Mouse (Mus musculus): ENCODE measurements around the gene Tnfsf14. TPM values are rescaled to one million over a fixed set of nuclear protein-coding genes. Genes with fewer than 3 reads are reported as not detected.

Tnfsf14 gene
- polyA plus RNA-seq, 1 experiment from 2014 or later = not detected

- Histone ChIP-seq H3K27me3 (replicated peaks) (peaks cover 15% of the 10 kb centered on the region), H3K9ac (peak within 1 kb of the TSS; percentile 42), H3K27ac (no peak within 1 kb of the TSS), H3K4me1 (peaks cover 4% of the 10 kb centered on the region; the same call in 1 of the 2 replicates), H3K4me3 (peak within 1 kb of the TSS; percentile 34), H3K36me3 (replicated peaks) (no peaks in the 10 kb centered on the region), H3K4me2 (peak within 1 kb of the TSS; percentile 60), H3K9me3 (no peaks in the 10 kb centered on the region)
- peak; percentile 62 for ATAC-seq (replicated peaks)
- 3% methylated on average over 39 of the region's 39 CpGs for WGBS
These were observed 44.8 kb downstream of the Tnfsf14 start, which contains the start of gene Cd70 for GRCm38 (mm10) chr17:57148994-57149803. TSS of gene Cd70 (minus strand) at chr17:57149777.

GRCm38 (mm10) chr17:57148343-57148742 is 45.6 kb downstream of the Tnfsf14 start:
- no peak for ATAC-seq (replicated peaks)
- Histone ChIP-seq H3K27ac (no peak overlapping the region), H3K4me1 (peaks cover 4% of the 10 kb centered on the region; the same call in 1 of the 2 replicates), H3K4me3 (no peak overlapping the region), H3K36me3 (replicated peaks) (no peaks in the 10 kb centered on the region), H3K4me2 (no peak overlapping the region), H3K27me3 (replicated peaks) (peaks cover 15% of the 10 kb centered on the region), H3K9ac (no peak overlapping the region), H3K9me3 (no peaks in the 10 kb centered on the region)
- WGBS = 75% methylated on average over 4 of the region's 4 CpGs

GRCm38 (mm10) chr17:57145115-57145514 is 48.9 kb downstream of the Tnfsf14 start:
- Histone ChIP-seq H3K9me3 (no peaks in the 10 kb centered on the region), H3K27ac (no peak overlapping the region), H3K4me2 (no peak overlapping the region), H3K27me3 (replicated peaks) (peaks cover 13% of the 10 kb centered on the region), H3K4me3 (no peak overlapping the region), H3K36me3 (replicated peaks) (no peaks in the 10 kb centered on the region), H3K4me1 (peaks cover 4% of the 10 kb centered on the region; the same call in 1 of the 2 replicates), H3K9ac (no peak overlapping the region)
- ATAC-seq (replicated peaks) = no peak
- WGBS = 59% methylated on average over 1 of the region's 1 CpGs

DNA sequence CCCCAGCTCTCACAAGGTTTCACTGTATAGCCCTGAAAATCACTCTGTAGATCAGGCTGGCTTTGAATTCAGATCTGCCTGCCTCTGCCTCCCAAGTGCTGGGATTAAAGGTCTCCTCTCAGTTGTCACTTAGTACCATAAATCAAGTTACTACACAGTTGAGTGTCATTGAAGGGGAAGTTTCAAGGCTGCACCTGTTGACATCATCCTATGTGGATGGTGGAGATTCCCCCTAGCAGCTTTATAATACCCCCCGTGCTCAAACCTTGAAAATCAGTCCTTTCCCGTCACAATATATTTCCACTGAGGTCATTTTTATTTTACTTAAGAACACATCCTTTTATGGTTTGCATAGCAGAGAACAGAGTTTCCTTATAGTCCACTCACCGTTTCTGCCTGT is 50.3 kb downstream of the Tnfsf14 start:
- Histone ChIP-seq H3K9me3 (no peaks in the 10 kb centered on the region), H3K27me3 (replicated peaks) (peaks cover 9% of the 10 kb centered on the region; the same call in 1 of the 2 replicates), H3K4me1 (no peaks in the 10 kb centered on the region), H3K4me2 (no peak overlapping the region), H3K9ac (no peak overlapping the region), H3K4me3 (no peak overlapping the region), H3K27ac (no peak overlapping the region), H3K36me3 (replicated peaks) (no peaks in the 10 kb centered on the region)
- 79% methylated on average over 3 of the region's 3 CpGs for WGBS
- no peak for ATAC-seq (replicated peaks)

GRCm38 (mm10) chr17:57139708-57140107 is 54.3 kb downstream of the Tnfsf14 start:
- ATAC-seq (replicated peaks) = no peak
- H3K36me3 ChIP-seq (replicated peaks) = no peaks in the 10 kb centered on the region
- H3K4me2 ChIP-seq = no peak overlapping the region
- H3K9ac ChIP-seq = no peak overlapping the region
- no peak overlapping the region for H3K27ac ChIP-seq
- no peaks in the 10 kb centered on the region for H3K9me3 ChIP-seq
- WGBS = 87% methylated on average over 3 of the region's 3 CpGs
- H3K4me3 ChIP-seq = no peak overlapping the region
- H3K27me3 ChIP-seq (replicated peaks) = no peaks in the 10 kb centered on the region
- H3K4me1 ChIP-seq = no peaks in the 10 kb centered on the region

Small RNAs within 50 kb of the gene (microRNA-seq; reads per million reads assigned to microRNA genes)
- not detected for gene Mir6978

Other genes with a start within 250 kb of the Tnfsf14 start
- gene Acer1, start 212.1 kb downstream of the Tnfsf14 start, polyA plus RNA-seq (2015; fragmentation: Nextera tagmentation; extraction: Ambion mirVana) = not detected in 2 replicates
- gene Clpp, start 203.9 kb downstream of the Tnfsf14 start, polyA plus RNA-seq (2015; fragmentation: Nextera tagmentation; extraction: Ambion mirVana) = 180 and 188 TPM in 2 replicates
- gene Alkbh7, start 196.8 kb downstream of the Tnfsf14 start, polyA plus RNA-seq (2015; fragmentation: Nextera tagmentation; extraction: Ambion mirVana) = 53.2 and 57.1 TPM in 2 replicates
- gene Pspn, start 194.2 kb downstream of the Tnfsf14 start, polyA plus RNA-seq (2015; fragmentation: Nextera tagmentation; extraction: Ambion mirVana) = 0.68 and 0.83 TPM in 2 replicates
- 76.8 TPM in 2 replicates for gene Gtf2f1, start 182.9 kb downstream of the Tnfsf14 start, polyA plus RNA-seq (2015; fragmentation: Nextera tagmentation; extraction: Ambion mirVana)
- gene Gm17949, start 182.7 kb downstream of the Tnfsf14 start, polyA plus RNA-seq (2015; fragmentation: Nextera tagmentation; extraction: Ambion mirVana) = 0.43 and 0.73 TPM in 2 replicates
- gene Khsrp, start 162.7 kb downstream of the Tnfsf14 start, polyA plus RNA-seq (2015; fragmentation: Nextera tagmentation; extraction: Ambion mirVana) = 29.9 and 30.5 TPM in 2 replicates
- not detected in 2 replicates for gene Slc25a41, start 152.5 kb downstream of the Tnfsf14 start, polyA plus RNA-seq (2015; fragmentation: Nextera tagmentation; extraction: Ambion mirVana)
- 1.5 and 2.0 TPM in 2 replicates for gene Crb3, start 135.1 kb downstream of the Tnfsf14 start, polyA plus RNA-seq (2015; fragmentation: Nextera tagmentation; extraction: Ambion mirVana)
- gene Slc25a23, start 134.3 kb downstream of the Tnfsf14 start, polyA plus RNA-seq (2015; fragmentation: Nextera tagmentation; extraction: Ambion mirVana) = 42.5 TPM in 2 replicates
- gene Dennd1c, start 115.7 kb downstream of the Tnfsf14 start, polyA plus RNA-seq (2015; fragmentation: Nextera tagmentation; extraction: Ambion mirVana) = 5.8 TPM in 2 replicates
- 388 and 395 TPM in 2 replicates for gene Tubb4a, start 106.4 kb downstream of the Tnfsf14 start, polyA plus RNA-seq (2015; fragmentation: Nextera tagmentation; extraction: Ambion mirVana)
- 7.4 and 8.1 TPM in 2 replicates for gene Tnfsf9, start 88.9 kb downstream of the Tnfsf14 start, polyA plus RNA-seq (2015; fragmentation: Nextera tagmentation; extraction: Ambion mirVana)
- 1.1 and 1.2 TPM in 2 replicates for gene Cd70, start 44.4 kb downstream of the Tnfsf14 start, polyA plus RNA-seq (2015; fragmentation: Nextera tagmentation; extraction: Ambion mirVana)
- 2.2 TPM in 2 replicates for gene C3, start 34.0 kb upstream of the Tnfsf14 start, polyA plus RNA-seq (2015; fragmentation: Nextera tagmentation; extraction: Ambion mirVana)
- gene Gpr108, start 54.3 kb upstream of the Tnfsf14 start, polyA plus RNA-seq (2015; fragmentation: Nextera tagmentation; extraction: Ambion mirVana) = 22.7 and 23.1 TPM in 2 replicates
- 9.6 and 10.5 TPM in 2 replicates for gene Trip10, start 55.3 kb upstream of the Tnfsf14 start, polyA plus RNA-seq (2015; fragmentation: Nextera tagmentation; extraction: Ambion mirVana)
- 1.5 and 1.6 TPM in 2 replicates for gene Vav1, start 84.9 kb upstream of the Tnfsf14 start, polyA plus RNA-seq (2015; fragmentation: Nextera tagmentation; extraction: Ambion mirVana)
- 3.9 and 4.5 TPM in 2 replicates for gene Adgre1, start 164.5 kb upstream of the Tnfsf14 start, polyA plus RNA-seq (2015; fragmentation: Nextera tagmentation; extraction: Ambion mirVana)

Measured in midbrain, embryonic 15.5 days (tissue).